Mouse (Mus musculus) hindbrain, embryonic 16.5 days (tissue): ENCODE data around the gene Slc9a1. TPM values are rescaled to one million over a fixed set of nuclear protein-coding genes. Genes with fewer than 3 reads are reported as not detected.

Source experiments
- ATAC-seq: fragments of 200-750 bp; cut with Nextera tagmentation; 2 replicates; pipeline ENCODE4 v1.8.0; 2017; ENCODE audit warnings: moderate TSS enrichment, moderate library complexity
- H3K27ac ChIP-seq: fragments of 300-500 bp; sonication (generic); 2 replicates; pipeline ENCODE4 v1.5.1; 2014; ENCODE audit warnings: low read depth, mild to moderate bottlenecking, control low read depth, low read length, moderate library complexity
- H3K27me3 ChIP-seq: fragments of 300-500 bp; sonication (generic); replicated peaks from 2 replicates; pipeline ENCODE4 v1.6.1; 2014; ENCODE audit warnings: low read length; ENCODE audit not compliant: control insufficient read depth, insufficient read depth
- H3K36me3 ChIP-seq: fragments of 300-500 bp; sonication (generic); 2 replicates; pipeline ENCODE4 v1.6.1; 2014; ENCODE audit warnings: mild to moderate bottlenecking, low read length, moderate library complexity, mixed read lengths; ENCODE audit not compliant: control insufficient read depth, insufficient read depth
- H3K4me1 ChIP-seq: fragments of 300-500 bp; sonication (generic); 2 replicates; pipeline ENCODE4 v1.6.1; 2014; ENCODE audit warnings: low read depth, low read length; ENCODE audit not compliant: control insufficient read depth, insufficient read depth
- H3K4me2 ChIP-seq: fragments of 300-500 bp; sonication (generic); 2 replicates; pipeline ENCODE4 v1.6.1; 2014; ENCODE audit warnings: mild to moderate bottlenecking, low read length, control low read depth, moderate library complexity
- H3K4me3 ChIP-seq: fragments of 300-500 bp; sonication (generic); 2 replicates; pipeline ENCODE4 v1.5.1; 2014; ENCODE audit warnings: mild to moderate bottlenecking, low read length, control low read depth, moderate library complexity
- H3K9ac ChIP-seq: fragments of 300-500 bp; sonication (generic); 2 replicates; pipeline ENCODE4 v1.6.1; 2014; ENCODE audit warnings: low read depth, mild to moderate bottlenecking, control low read depth, low read length, moderate library complexity
- H3K9me3 ChIP-seq: fragments of 300-500 bp; sonication (generic); 2 replicates; pipeline ENCODE4 v1.6.1; 2014; ENCODE audit warnings: mild to moderate bottlenecking, low read length, moderate library complexity; ENCODE audit not compliant: control insufficient read depth
- WGBS: fragments of 180-500 bp; shearing (Covaris S2); extraction: QIAGEN DNeasy Blood & Tissue Kit; methylation state at CpG from one replicate; pipeline ENCODE4 v1.1.7; 2014; 5-methylcytosine and 5-hydroxymethylcytosine counted together
- polyA plus RNA-seq: library from polyadenylated mRNA; unstranded; fragments of >200 nt; fragmentation: Nextera tagmentation; extraction: Ambion mirVana; gene quantifications from 2 replicates; pipeline ENCODE4 v1.2.1, GENCODE M21; 2015

Gene Slc9a1
- 9.8 and 9.9 TPM in 2 replicates for polyA plus RNA-seq

- H3K9ac ChIP-seq: peak within 1 kb of the TSS; percentile 96
- no peaks in the 10 kb centered on the region for H3K27me3 ChIP-seq
- ATAC-seq: peak; percentile 97
- peak within 1 kb of the TSS; percentile 58 for H3K4me2 ChIP-seq
- WGBS: under 1% methylated on average over 40 of the region's 40 CpGs
- H3K9me3 ChIP-seq: no peaks in the 10 kb centered on the region
- H3K4me3 ChIP-seq: peak within 1 kb of the TSS; percentile 84
- no peaks in the 10 kb centered on the region for H3K36me3 ChIP-seq
- peak within 1 kb of the TSS; percentile 92 for H3K27ac ChIP-seq
- H3K4me1 ChIP-seq: peaks cover 37% of the 10 kb centered on the region
Measured at GRCm38 (mm10) chr4:133369553-133370297, at the start of gene Slc9a1. Slc9a1 (plus strand) TSS chr4:133369706.

DNA sequence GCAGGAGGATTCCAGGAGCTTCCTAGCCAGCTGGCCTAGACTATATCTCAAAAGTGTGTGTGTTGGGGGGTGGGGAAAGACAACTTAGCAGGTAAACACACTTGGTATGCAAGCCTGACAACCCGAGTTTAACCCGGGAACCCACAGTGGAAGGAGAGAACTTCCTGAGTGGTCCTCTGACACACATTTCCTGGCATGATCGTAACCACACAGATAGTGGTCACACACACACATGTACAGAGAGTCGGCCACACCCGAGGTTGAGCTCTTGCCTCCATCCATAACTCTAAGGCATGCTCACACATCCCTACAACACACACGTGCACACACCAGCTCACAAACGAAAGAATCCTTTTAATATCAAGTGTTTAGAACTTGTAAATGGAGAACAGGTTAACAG lies 41.4 kb upstream of the Slc9a1 start:
- Histone ChIP-seq H3K4me2 (no peak overlapping the region), H3K9ac (no peak overlapping the region), H3K36me3 (no peaks in the 10 kb centered on the region), H3K4me1 (no peaks in the 10 kb centered on the region), H3K4me3 (no peak overlapping the region), H3K9me3 (no peaks in the 10 kb centered on the region), H3K27ac (no peak overlapping the region), H3K27me3 (no peaks in the 10 kb centered on the region)
- ATAC-seq: no peak
- 96% methylated on average over 7 of the region's 7 CpGs for WGBS

DNA sequence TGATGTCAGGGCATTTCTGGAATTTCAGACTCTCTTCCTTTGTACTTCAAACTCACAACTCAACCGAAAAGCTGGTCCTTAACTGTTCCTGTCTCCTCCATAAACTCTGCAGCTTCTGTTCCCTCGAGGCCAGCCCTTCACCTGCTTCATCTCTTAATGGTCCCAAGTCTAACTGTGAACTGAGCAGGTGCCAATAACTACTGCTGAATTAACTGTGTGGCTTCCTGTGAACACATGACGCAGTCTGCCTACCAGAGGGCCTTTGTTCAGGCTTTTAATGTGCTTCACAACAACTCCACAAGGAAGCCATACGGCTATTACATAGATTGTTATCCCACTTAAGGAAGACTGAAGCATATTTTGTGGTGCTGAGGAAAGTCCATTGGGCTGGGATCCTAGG lies 39.2 kb upstream of the Slc9a1 start:
- WGBS: 78% methylated on average over 4 of the region's 4 CpGs
- no peaks in the 10 kb centered on the region for H3K4me1 ChIP-seq
- no peak overlapping the region for H3K9ac ChIP-seq
- no peak overlapping the region for H3K4me3 ChIP-seq
- no peak for ATAC-seq
- H3K4me2 ChIP-seq: no peak overlapping the region
- no peaks in the 10 kb centered on the region for H3K27me3 ChIP-seq
- H3K27ac ChIP-seq: no peak overlapping the region
- no peaks in the 10 kb centered on the region for H3K36me3 ChIP-seq
- no peaks in the 10 kb centered on the region for H3K9me3 ChIP-seq

GRCm38 (mm10) chr4:133333306-133333705 lies 36.2 kb upstream of the Slc9a1 start:
- Histone ChIP-seq H3K4me2 (no peak overlapping the region), H3K9me3 (no peaks in the 10 kb centered on the region), H3K36me3 (no peaks in the 10 kb centered on the region), H3K27ac (no peak overlapping the region), H3K9ac (no peak overlapping the region), H3K4me1 (peaks cover 10% of the 10 kb centered on the region), H3K27me3 (no peaks in the 10 kb centered on the region), H3K4me3 (no peak overlapping the region)
- ATAC-seq: no peak
- 52% methylated on average over 6 of the region's 6 CpGs for WGBS

DNA sequence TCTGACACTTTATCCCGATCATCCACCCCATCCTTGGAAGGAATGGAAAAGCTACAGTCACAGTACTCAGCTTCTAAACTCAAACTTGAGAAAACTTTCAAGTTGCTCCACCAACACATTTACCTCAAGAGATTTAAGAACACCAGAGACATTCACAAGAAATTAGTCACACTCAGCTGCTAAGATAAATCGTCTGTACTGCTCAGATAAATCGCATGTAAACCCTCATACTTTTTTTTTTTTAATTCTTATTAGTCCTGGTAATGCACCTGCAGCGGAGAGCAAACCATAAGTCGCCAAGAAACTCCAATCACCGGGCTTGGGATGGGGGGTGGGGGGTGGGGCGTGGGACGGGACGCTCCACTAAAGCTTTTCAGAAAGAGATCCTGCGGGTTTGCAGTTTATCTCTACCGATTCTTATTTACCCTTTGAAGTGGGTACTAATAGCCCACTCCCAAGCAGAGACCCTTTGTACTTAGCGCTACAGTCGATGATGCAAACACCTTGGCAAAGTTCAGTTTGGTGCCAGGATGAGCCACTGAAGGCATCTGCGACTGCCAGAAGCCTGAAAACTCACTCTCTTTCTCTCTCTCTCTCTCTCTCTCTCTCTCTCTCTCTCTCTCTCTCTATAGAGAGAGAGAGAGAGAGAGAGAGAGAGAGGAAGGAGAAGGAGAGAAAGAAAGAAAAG lies 31.5 kb upstream of the Slc9a1 start:
- H3K4me3 ChIP-seq: peak overlapping the region; percentile 71
- H3K27me3 ChIP-seq: no peaks in the 10 kb centered on the region
- ATAC-seq: no peak
- H3K9ac ChIP-seq: peak overlapping the region; percentile 79
- H3K36me3 ChIP-seq: no peaks in the 10 kb centered on the region
- H3K9me3 ChIP-seq: no peaks in the 10 kb centered on the region
- H3K27ac ChIP-seq: no peak overlapping the region
- WGBS: 11% methylated on average over 14 of the region's 14 CpGs
- H3K4me2 ChIP-seq: peak overlapping the region; percentile 77
- peaks cover 10% of the 10 kb centered on the region for H3K4me1 ChIP-seq

GRCm38 (mm10) chr4:133338521-133339095 lies 30.9 kb upstream of the Slc9a1 start:
- peaks cover 10% of the 10 kb centered on the region for H3K4me1 ChIP-seq
- peak overlapping the region; percentile 71 for H3K4me3 ChIP-seq
- H3K4me2 ChIP-seq: peak overlapping the region; percentile 77
- peak overlapping the region; percentile 79 for H3K9ac ChIP-seq
- H3K9me3 ChIP-seq: no peaks in the 10 kb centered on the region
- H3K36me3 ChIP-seq: no peaks in the 10 kb centered on the region
- peak overlapping the region; percentile 83 for H3K27ac ChIP-seq
- no peak; the same call in 1 of the 2 replicates for ATAC-seq
- WGBS: 1% methylated on average over 32 of the region's 39 CpGs
- H3K27me3 ChIP-seq: no peaks in the 10 kb centered on the region

GRCm38 (mm10) chr4:133339148-133339749 lies 30.3 kb upstream of the Slc9a1 start:
- Histone ChIP-seq H3K27ac (peak overlapping the region; percentile 83), H3K9me3 (no peaks in the 10 kb centered on the region), H3K4me1 (peaks cover 10% of the 10 kb centered on the region), H3K4me3 (peak overlapping the region; percentile 71), H3K9ac (peak overlapping the region; percentile 79), H3K27me3 (no peaks in the 10 kb centered on the region), H3K36me3 (no peaks in the 10 kb centered on the region), H3K4me2 (peak overlapping the region; percentile 77)
- 0% methylated on average over 45 of the region's 60 CpGs for WGBS
- ATAC-seq: peak; percentile 98

- peaks cover 10% of the 10 kb centered on the region for H3K4me1 ChIP-seq
- H3K27me3 ChIP-seq: no peaks in the 10 kb centered on the region
- H3K9ac ChIP-seq: no peak overlapping the region
- H3K9me3 ChIP-seq: no peaks in the 10 kb centered on the region
- H3K36me3 ChIP-seq: no peaks in the 10 kb centered on the region
- H3K4me2 ChIP-seq: no peak overlapping the region
- H3K27ac ChIP-seq: no peak overlapping the region
- 91% methylated on average over 2 of the region's 2 CpGs for WGBS
- H3K4me3 ChIP-seq: no peak overlapping the region
- no peak for ATAC-seq
Measured at GRCm38 (mm10) chr4:133340217-133340616, 29.3 kb upstream of the Slc9a1 start.

GRCm38 (mm10) chr4:133344112-133344511 lies 25.4 kb upstream of the Slc9a1 start:
- H3K27ac ChIP-seq: no peak overlapping the region
- H3K4me3 ChIP-seq: no peak overlapping the region
- no peaks in the 10 kb centered on the region for H3K36me3 ChIP-seq
- H3K4me1 ChIP-seq: no peaks in the 10 kb centered on the region
- H3K9ac ChIP-seq: no peak overlapping the region
- 11% methylated on average over 4 of the region's 4 CpGs for WGBS
- ATAC-seq: no peak
- H3K27me3 ChIP-seq: no peaks in the 10 kb centered on the region
- no peaks in the 10 kb centered on the region for H3K9me3 ChIP-seq
- H3K4me2 ChIP-seq: no peak overlapping the region
